Mouse (Mus musculus) heart, embryonic 14.5 days (tissue): ENCODE data around the gene Fbxo36. TPM values are rescaled to one million over a fixed set of nuclear protein-coding genes. Genes with fewer than 3 reads are reported as not detected.
A peak's percentile ranks its signal among the peaks of the same experiment; 100 is the strongest.

Experiments used
- ATAC-seq: fragments of 200-750 bp; cut with Nextera tagmentation; 2 replicates; pipeline ENCODE4 v1.8.0; 2017; ENCODE audit warnings: low read depth, moderate TSS enrichment; ENCODE audit not compliant: insufficient number of reproducible peaks, insufficient read depth, low FRiP score
- H3K27ac ChIP-seq, 2 experiments: fragments of 200-500 bp in 1 of 2; fragments of 300-500 bp in 1 of 2; sonication (generic) in 1 of 2; replicated peaks in 1 of 2; 2 replicates each; pipeline ENCODE4 v1.5.1; 2012 to 2014; ENCODE audit warnings: low read depth in 2 of 2, low read length in 2 of 2, control low read depth in 1 of 2, mild to moderate bottlenecking in 1 of 2, mixed read lengths in 1 of 2; ENCODE audit not compliant: control insufficient read depth in 1 of 2, insufficient read depth in 1 of 2
- H3K27me3 ChIP-seq: fragments of 300-500 bp; sonication (generic); 2 replicates; pipeline ENCODE4 v1.6.1; 2014; ENCODE audit warnings: mild to moderate bottlenecking, low read length, control low read depth; ENCODE audit not compliant: control insufficient read depth, insufficient read depth
- H3K36me3 ChIP-seq: fragments of 300-500 bp; sonication (generic); 2 replicates; pipeline ENCODE4 v1.6.1; 2014; ENCODE audit warnings: mild to moderate bottlenecking, control low read depth, low read length, mixed read lengths; ENCODE audit not compliant: control insufficient read depth, insufficient read depth
- H3K4me1 ChIP-seq, 2 experiments: fragments of 200-500 bp in 1 of 2; fragments of 300-500 bp in 1 of 2; sonication (generic) in 1 of 2; 2 replicates each; pipeline ENCODE4 v1.6.1; 2012 to 2014; ENCODE audit warnings: low read length in 2 of 2, control low read depth in 1 of 2, mixed read lengths in 1 of 2; ENCODE audit not compliant: control insufficient read depth in 2 of 2, insufficient read depth in 2 of 2
- H3K4me2 ChIP-seq: fragments of 300-500 bp; sonication (generic); 2 replicates; pipeline ENCODE4 v1.6.1; 2014; ENCODE audit warnings: mild to moderate bottlenecking, low read length
- H3K4me3 ChIP-seq, 2 experiments: fragments of 200-500 bp in 1 of 2; fragments of 300-500 bp in 1 of 2; sonication (generic) in 1 of 2; 2 replicates each; pipeline ENCODE4 v1.5.1; 2012 to 2014; ENCODE audit warnings: low read length in 2 of 2, mild to moderate bottlenecking in 2 of 2, control low read depth in 1 of 2, low read depth in 1 of 2, moderate library complexity in 1 of 2; ENCODE audit not compliant: control insufficient read depth in 1 of 2, insufficient read depth in 1 of 2
- H3K9ac ChIP-seq: fragments of 300-500 bp; sonication (generic); 2 replicates; pipeline ENCODE4 v1.6.1; 2014; ENCODE audit warnings: mild to moderate bottlenecking, low read length
- H3K9me3 ChIP-seq: fragments of 300-500 bp; sonication (generic); 2 replicates; pipeline ENCODE4 v1.6.1; 2016; ENCODE audit warnings: low read length, control low read depth; ENCODE audit not compliant: control insufficient read depth
- WGBS: fragments of 180-500 bp; shearing (Covaris S2); extraction: QIAGEN DNeasy Blood & Tissue Kit; methylation state at CpG from one replicate; pipeline ENCODE4 v1.1.7; 2014; 5-methylcytosine and 5-hydroxymethylcytosine counted together
- polyA plus RNA-seq: library from polyadenylated mRNA; unstranded; fragments of >200 nt; fragmentation: Nextera tagmentation; extraction: Ambion mirVana; gene quantifications from 2 replicates; pipeline ENCODE4 v1.2.1, GENCODE M21; 2014

Fbxo36 gene
- polyA plus RNA-seq, 1 experiment from 2014 or later: 9.3 TPM

- Histone ChIP-seq H3K9ac (peak overlapping the region; percentile 99), H3K4me1 (peaks cover 0 to 14% of the 10 kb centered on the region in 2 experiments; a peak in 3 of 4 replicates), H3K4me3 (peak overlapping the region; percentile 80 to 84), H3K27ac (peak overlapping the region in 1 of 2 experiments; percentile 95; a peak in 2 of 4 replicates), H3K27me3 (no peaks in the 10 kb centered on the region), H3K9me3 (no peaks in the 10 kb centered on the region), H3K36me3 (peaks cover 11% of the 10 kb centered on the region), H3K4me2 (peak overlapping the region; percentile 81)
- WGBS: 7% methylated on average over 20 of the region's 20 CpGs
- no peak for ATAC-seq
These were observed 2.0 kb upstream of the Fbxo36 start for GRCm38 (mm10) chr1:84837523-84838145.

- H3K36me3 ChIP-seq: peaks cover 9% of the 10 kb centered on the region
- peak overlapping the region; percentile 71 to 95 for H3K27ac ChIP-seq
- no peaks in the 10 kb centered on the region for H3K9me3 ChIP-seq
- WGBS: 0% methylated on average over 17 of the region's 22 CpGs
- ATAC-seq: no peak
- H3K27me3 ChIP-seq: no peaks in the 10 kb centered on the region
- H3K9ac ChIP-seq: peak overlapping the region; percentile 99
- peak overlapping the region; percentile 80 to 84 for H3K4me3 ChIP-seq
- peak overlapping the region; percentile 81 for H3K4me2 ChIP-seq
- H3K4me1 ChIP-seq: peaks cover 0 to 14% of the 10 kb centered on the region in 2 experiments; a peak in 3 of 4 replicates
These were observed 1.5 kb upstream of the Fbxo36 start for GRCm38 (mm10) chr1:84838156-84838555.

DNA sequence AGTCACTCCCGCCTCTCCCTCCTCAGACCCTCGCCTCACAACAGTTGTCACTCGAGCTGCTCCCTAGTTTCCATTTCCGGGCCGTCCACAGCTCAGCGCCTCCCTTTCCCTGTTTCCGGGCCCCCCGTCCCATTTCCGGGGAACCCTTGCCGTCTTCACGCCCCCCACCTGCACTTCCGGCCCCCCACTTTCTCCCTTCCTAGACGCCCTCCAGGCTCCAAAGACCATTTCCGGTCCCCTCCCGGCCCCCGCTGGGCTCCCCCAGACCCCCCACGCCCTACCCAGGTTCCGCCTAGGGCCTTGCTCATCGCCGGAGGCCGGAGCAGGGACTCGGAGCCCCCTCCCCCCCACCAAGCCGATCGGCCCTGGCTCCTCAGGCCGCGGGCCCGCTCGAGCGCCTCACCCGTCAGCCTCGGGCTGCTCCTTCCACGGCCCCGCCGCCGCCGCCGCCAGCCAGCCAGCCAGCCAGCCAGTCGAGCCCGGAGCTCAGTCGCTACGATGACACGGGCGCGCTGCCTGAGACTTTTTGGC lies 955 bp upstream of the Fbxo36 start:
- 2% methylated on average over 41 of the region's 44 CpGs for WGBS
- no peaks in the 10 kb centered on the region for H3K27me3 ChIP-seq
- peak overlapping the region; percentile 81 for H3K4me2 ChIP-seq
- peak; percentile 46 for ATAC-seq
- H3K27ac ChIP-seq: peak overlapping the region; percentile 89 to 95
- H3K4me3 ChIP-seq: peak overlapping the region; percentile 80 to 84
- H3K4me1 ChIP-seq: peaks cover 0 to 14% of the 10 kb centered on the region in 2 experiments; a peak in 3 of 4 replicates
- H3K9ac ChIP-seq: peak overlapping the region; percentile 99
- no peaks in the 10 kb centered on the region for H3K9me3 ChIP-seq
- H3K36me3 ChIP-seq: 0 out of 2 replicates have a peak, but pooled peaks cover 6% of the 10 kb centered on the region

- Histone ChIP-seq H3K4me3 (peak within 1 kb of the TSS; percentile 80 to 84), H3K4me1 (peaks cover 0 to 14% of the 10 kb centered on the region in 2 experiments; a peak in 3 of 4 replicates), H3K27me3 (no peaks in the 10 kb centered on the region), H3K4me2 (peak within 1 kb of the TSS; percentile 81), H3K36me3 (0 out of 2 replicates have a peak, but pooled peaks cover 5% of the 10 kb centered on the region), H3K9ac (peak within 1 kb of the TSS; percentile 99), H3K27ac (peak within 1 kb of the TSS; percentile 89 to 95), H3K9me3 (no peaks in the 10 kb centered on the region)
- peak; percentile 23 for ATAC-seq
- WGBS: under 1% methylated on average over 39 of the region's 39 CpGs
These were observed 500 bp downstream of the Fbxo36 start, which contains the start of gene Trip12 for GRCm38 (mm10) chr1:84840018-84840664. Gene Trip12 (minus strand): TSS chr1:84840516.

- H3K9me3 ChIP-seq: no peaks in the 10 kb centered on the region
- WGBS: 63% methylated on average over 3 of the region's 3 CpGs
- H3K4me3 ChIP-seq: peak overlapping the region in 1 of 2 experiments; percentile 80; a peak in 1 of 4 replicates
- H3K4me1 ChIP-seq: peaks cover 0 to 14% of the 10 kb centered on the region in 2 experiments; a peak in 3 of 4 replicates
- H3K4me2 ChIP-seq: peak overlapping the region; percentile 81
- H3K36me3 ChIP-seq: 0 out of 2 replicates have a peak, but pooled peaks cover 5% of the 10 kb centered on the region
- H3K27me3 ChIP-seq: no peaks in the 10 kb centered on the region
- no peak overlapping the region for H3K27ac ChIP-seq
- ATAC-seq: no peak
- H3K9ac ChIP-seq: peak overlapping the region; percentile 99; the same call in 1 of the 2 replicates
These were observed 1.4 kb downstream of the Fbxo36 start for GRCm38 (mm10) chr1:84841061-84841460.

GRCm38 (mm10) chr1:84843366-84843765 lies 3.7 kb downstream of the Fbxo36 start:
- Histone ChIP-seq H3K4me3 (no peak overlapping the region), H3K27ac (no peak overlapping the region), H3K4me1 (peaks cover 0 to 7% of the 10 kb centered on the region in 2 experiments; a peak in 1 of 4 replicates), H3K36me3 (0 out of 2 replicates have a peak, but pooled peaks cover 5% of the 10 kb centered on the region), H3K4me2 (no peak overlapping the region), H3K27me3 (no peaks in the 10 kb centered on the region), H3K9me3 (no peaks in the 10 kb centered on the region), H3K9ac (no peak overlapping the region)
- WGBS: 95% methylated on average over 2 of the region's 2 CpGs
- no peak for ATAC-seq

DNA sequence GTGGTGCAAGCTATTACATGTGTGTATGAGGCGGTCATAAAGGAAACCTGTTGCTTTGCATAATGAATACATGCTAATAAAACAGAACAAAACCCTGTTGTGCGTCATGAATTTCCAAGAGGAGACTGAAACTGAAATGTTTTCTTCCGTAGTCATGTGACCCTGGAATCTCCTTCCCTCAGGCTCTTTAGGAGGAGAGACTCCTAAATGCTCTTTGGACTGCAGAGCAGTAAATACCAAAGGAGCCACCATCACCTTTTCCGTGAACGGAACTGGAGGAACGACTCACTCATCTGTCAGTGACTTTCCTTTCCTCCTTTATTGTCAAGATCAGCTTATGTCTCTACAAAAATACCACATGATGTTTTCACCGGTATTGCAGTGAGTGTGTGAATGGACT lies 8.1 kb downstream of the Fbxo36 start:
- H3K27ac ChIP-seq: no peak overlapping the region
- no peak for ATAC-seq
- WGBS: 84% methylated on average over 7 of the region's 7 CpGs

More for the DNA sequence above, 8.1 kb downstream of the Fbxo36 start:
- no peaks in the 10 kb centered on the region for H3K9me3 ChIP-seq
- H3K9ac ChIP-seq: no peak overlapping the region
- no peaks in the 10 kb centered on the region for H3K27me3 ChIP-seq
- H3K4me2 ChIP-seq: no peak overlapping the region
- no peaks in the 10 kb centered on the region for H3K4me1 ChIP-seq
- H3K36me3 ChIP-seq: 0 out of 2 replicates have a peak, but pooled peaks cover 5% of the 10 kb centered on the region
- H3K4me3 ChIP-seq: no peak overlapping the region
